Mouse (Mus musculus) cortical plate, adult 2 months (tissue): ENCODE measurements around the gene Cat.

Experiments
- CTCF ChIP-seq: fragments of 200-500 bp; IDR thresholded peaks from 2 replicates; pipeline ENCODE4 v1.5.1; 2011; ENCODE audit warnings: mild to moderate bottlenecking, control low read depth, low read length; ENCODE audit not compliant: insufficient read depth; ENCODE audit errors: extremely low read depth
- POLR2A ChIP-seq: fragments of 200-500 bp; IDR thresholded peaks from 2 replicates; pipeline ENCODE4 v1.6.1; 2011; ENCODE audit warnings: mild to moderate bottlenecking, low read length, control low read depth; ENCODE audit not compliant: insufficient read depth; ENCODE audit errors: extremely low read depth

GRCm38 (mm10) chr2:103473362-103473761, 11.6 kb downstream of the Cat start:
- TF ChIP-seq CTCF, result no peak
- TF ChIP-seq POLR2A, result no peak
